Mouse (Mus musculus) hindbrain, embryonic 13.5 days (tissue): Measurements from ENCODE around the gene Il2rg. TPM values are rescaled to one million over a fixed set of nuclear protein-coding genes. Genes with fewer than 3 reads are reported as not detected.

Experiments used
- ATAC-seq: fragments of 200-750 bp; cut with Nextera tagmentation; 2 replicates; pipeline ENCODE4 v1.8.0; 2017; ENCODE audit warnings: moderate TSS enrichment; ENCODE audit not compliant: low FRiP score
- H3K27ac ChIP-seq: fragments of 300-500 bp; sonication (generic); 2 replicates; pipeline ENCODE4 v1.5.1; 2015; ENCODE audit warnings: inconsistent platforms, mild to moderate bottlenecking, moderate library complexity
- H3K27me3 ChIP-seq: fragments of 300-500 bp; sonication (generic); 2 replicates; pipeline ENCODE4 v1.6.1; 2015; ENCODE audit warnings: mild to moderate bottlenecking, inconsistent platforms
- H3K36me3 ChIP-seq: fragments of 300-500 bp; sonication (generic); 2 replicates; pipeline ENCODE4 v1.6.1; 2015; ENCODE audit warnings: mild to moderate bottlenecking, inconsistent platforms
- H3K4me1 ChIP-seq: fragments of 300-500 bp; sonication (generic); replicated peaks from 2 replicates; pipeline ENCODE4 v1.6.1; 2015; ENCODE audit warnings: inconsistent platforms
- H3K4me2 ChIP-seq: fragments of 300-500 bp; sonication (generic); 2 replicates; pipeline ENCODE4 v1.6.1; 2015; ENCODE audit warnings: inconsistent platforms, mild to moderate bottlenecking, moderate library complexity
- H3K4me3 ChIP-seq: fragments of 300-500 bp; sonication (generic); 2 replicates; pipeline ENCODE4 v1.5.1; 2015; ENCODE audit warnings: mild to moderate bottlenecking, inconsistent platforms
- H3K9ac ChIP-seq: fragments of 300-500 bp; sonication (generic); 2 replicates; pipeline ENCODE4 v1.6.1; 2015; ENCODE audit warnings: mild to moderate bottlenecking, inconsistent platforms
- H3K9me3 ChIP-seq: fragments of 300-500 bp; sonication (generic); 2 replicates; pipeline ENCODE4 v1.6.1; 2016; ENCODE audit warnings: inconsistent platforms
- WGBS: fragments of 180-500 bp; shearing (Covaris S2); methylation state at CpG from one replicate; pipeline ENCODE4 v1.1.7; 2015; 5-methylcytosine and 5-hydroxymethylcytosine counted together
- polyA plus RNA-seq: library from polyadenylated mRNA; unstranded; fragments of >200 nt; fragmentation: Nextera tagmentation; extraction: Ambion mirVana; gene quantifications from 2 replicates; pipeline ENCODE4 v1.2.1, GENCODE M21; 2015

The Il2rg gene
- polyA plus RNA-seq, 1 experiment from 2014 or later = 5.4 TPM

DNA sequence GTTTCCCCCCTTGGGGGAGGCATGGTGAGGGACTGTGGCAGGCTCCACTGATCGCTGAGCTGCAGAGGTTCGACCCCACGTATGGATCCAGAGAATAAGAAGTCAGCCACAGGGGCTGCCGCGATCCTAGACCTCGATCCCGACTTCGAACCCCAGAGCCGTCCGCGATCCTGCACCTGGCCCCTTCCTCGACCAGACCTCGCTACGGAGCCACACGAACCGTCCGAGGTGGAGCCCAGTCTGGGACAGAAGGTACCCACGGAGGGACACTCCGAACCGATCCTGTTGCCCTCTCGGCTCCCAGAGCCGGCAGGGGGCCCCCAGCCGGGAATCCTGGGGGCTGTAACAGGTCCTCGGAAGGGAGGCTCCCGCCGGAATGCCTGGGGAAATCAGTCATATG lies 13.3 kb downstream of the Il2rg start:
- WGBS = 13% methylated on average over 26 of the region's 26 CpGs
- peak; percentile 18; the same call in 1 of the 2 replicates for ATAC-seq
- H3K36me3 ChIP-seq = no peaks in the 10 kb centered on the region

DNA sequence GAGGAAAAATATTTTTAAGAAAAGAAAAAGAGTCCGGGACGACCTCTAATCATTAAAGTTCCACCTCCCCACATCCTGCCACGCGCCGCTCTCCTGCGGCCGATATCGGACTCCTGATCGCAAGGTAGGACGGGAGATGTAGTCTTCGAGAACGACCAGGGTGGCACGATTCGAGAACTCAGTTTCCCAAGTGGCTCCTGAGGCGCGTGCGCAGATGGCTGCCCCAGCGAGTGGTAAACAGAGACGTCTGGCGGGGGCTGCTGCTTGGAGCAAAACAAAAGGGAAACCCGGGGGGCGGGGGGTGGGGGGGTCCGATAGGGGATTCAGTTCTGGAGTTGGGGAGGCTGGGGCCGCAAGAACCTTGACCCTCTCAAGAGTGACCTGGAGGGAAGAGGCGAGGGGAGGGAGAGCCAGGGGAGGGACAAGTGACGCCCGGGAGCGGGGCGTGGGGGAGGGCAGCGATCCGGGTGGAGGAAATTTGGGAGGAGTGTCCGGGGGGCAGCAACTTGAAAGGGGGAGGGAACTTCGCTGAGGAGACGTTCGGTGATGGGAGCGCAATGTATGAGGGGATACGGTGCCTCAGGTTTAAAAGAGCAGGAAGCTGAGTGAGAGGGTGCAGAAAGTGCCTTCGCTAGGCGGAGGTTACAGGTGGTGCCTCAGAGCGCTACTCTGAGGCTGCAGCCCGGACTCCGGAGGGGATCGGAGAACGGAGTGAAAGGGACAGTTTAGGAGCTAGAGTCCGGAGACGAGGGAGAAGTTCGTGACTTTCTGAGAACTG lies 13.9 kb downstream of the Il2rg start, which contains the start of gene Foxo4:
Gene Foxo4 (plus strand): TSS at position 577 of the 778 bp plus-strand sequence.
- peak; percentile 92 for ATAC-seq
- peak within 1 kb of the TSS; percentile 70 for H3K4me2 ChIP-seq
- H3K4me3 ChIP-seq = peak within 1 kb of the TSS; percentile 51
- no peaks in the 10 kb centered on the region for H3K36me3 ChIP-seq
- H3K9ac ChIP-seq = peak within 1 kb of the TSS; percentile 68
- 0 out of 2 replicates have a peak, but pooled peaks cover 4% of the 10 kb centered on the region for H3K27me3 ChIP-seq
- H3K9me3 ChIP-seq = no peaks in the 10 kb centered on the region
- 12% methylated on average over 44 of the region's 47 CpGs for WGBS
- H3K27ac ChIP-seq = no peak within 1 kb of the TSS
- peaks cover 10% of the 10 kb centered on the region for H3K4me1 ChIP-seq

More for the DNA sequence above, 13.3 kb downstream of the Il2rg start:
- peak overlapping the region; percentile 70 for H3K4me2 ChIP-seq
- H3K9ac ChIP-seq = peak overlapping the region; percentile 68
- peaks cover 10% of the 10 kb centered on the region for H3K4me1 ChIP-seq
- no peaks in the 10 kb centered on the region for H3K9me3 ChIP-seq
- peak overlapping the region; percentile 51 for H3K4me3 ChIP-seq
- H3K27ac ChIP-seq = no peak overlapping the region
- H3K27me3 ChIP-seq = 0 out of 2 replicates have a peak, but pooled peaks cover 4% of the 10 kb centered on the region

DNA sequence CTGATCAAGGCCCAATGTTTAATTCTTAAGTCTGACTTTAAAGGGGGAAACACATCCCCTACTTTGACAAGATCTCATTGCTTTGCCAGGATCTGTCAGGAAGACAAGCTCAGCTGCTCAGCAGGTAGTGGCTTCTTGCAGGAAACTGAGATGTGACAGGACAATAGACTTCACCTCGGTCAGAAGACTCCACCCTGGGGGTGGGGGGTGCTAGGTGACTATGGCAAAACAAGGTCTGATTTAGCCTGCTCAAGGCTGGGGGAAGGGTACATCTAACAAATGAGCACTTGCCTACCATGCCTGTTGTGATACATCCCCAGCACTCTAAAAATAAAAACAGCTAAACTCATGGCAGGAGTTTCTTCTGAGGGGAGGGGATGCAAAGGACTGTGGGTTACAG lies 23.0 kb downstream of the Il2rg start:
- Histone ChIP-seq H3K4me1 (no peaks in the 10 kb centered on the region), H3K4me2 (no peak overlapping the region), H3K4me3 (no peak overlapping the region), H3K36me3 (no peaks in the 10 kb centered on the region), H3K9ac (no peak overlapping the region), H3K27ac (no peak overlapping the region), H3K27me3 (0 out of 2 replicates have a peak, but pooled peaks cover 4% of the 10 kb centered on the region), H3K9me3 (no peaks in the 10 kb centered on the region)
- 26% methylated on average over 1 of the region's 1 CpGs for WGBS
- no peak for ATAC-seq

DNA sequence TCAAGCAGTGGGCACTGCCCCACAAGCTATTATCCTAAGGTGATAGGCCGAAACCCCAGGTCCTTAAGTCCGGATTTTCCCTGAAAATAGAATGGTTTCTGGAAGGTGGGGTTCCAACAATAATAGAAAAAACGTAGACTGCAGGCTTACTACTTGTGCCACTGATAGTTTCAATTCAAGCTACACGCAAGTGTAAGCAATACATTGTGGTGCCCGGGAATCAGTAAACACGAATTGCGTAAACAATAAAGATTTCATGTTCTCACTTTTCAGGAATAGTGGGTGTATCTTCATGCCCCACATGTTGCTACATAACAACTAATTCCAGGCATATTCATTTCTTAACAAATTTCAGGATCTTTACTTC lies 45.3 kb downstream of the Il2rg start:
- WGBS = 29% methylated on average over 7 of the region's 7 CpGs
- H3K4me2 ChIP-seq = peak overlapping the region; percentile 48
- H3K36me3 ChIP-seq = no peaks in the 10 kb centered on the region
- H3K4me1 ChIP-seq = peaks cover 13% of the 10 kb centered on the region
- peak overlapping the region; percentile 66 for H3K27ac ChIP-seq
- H3K9me3 ChIP-seq = no peaks in the 10 kb centered on the region
- H3K4me3 ChIP-seq = peak overlapping the region; percentile 37
- ATAC-seq = no peak
- H3K9ac ChIP-seq = no peak overlapping the region
- H3K27me3 ChIP-seq = peaks cover 3% of the 10 kb centered on the region; the same call in 1 of the 2 replicates

DNA sequence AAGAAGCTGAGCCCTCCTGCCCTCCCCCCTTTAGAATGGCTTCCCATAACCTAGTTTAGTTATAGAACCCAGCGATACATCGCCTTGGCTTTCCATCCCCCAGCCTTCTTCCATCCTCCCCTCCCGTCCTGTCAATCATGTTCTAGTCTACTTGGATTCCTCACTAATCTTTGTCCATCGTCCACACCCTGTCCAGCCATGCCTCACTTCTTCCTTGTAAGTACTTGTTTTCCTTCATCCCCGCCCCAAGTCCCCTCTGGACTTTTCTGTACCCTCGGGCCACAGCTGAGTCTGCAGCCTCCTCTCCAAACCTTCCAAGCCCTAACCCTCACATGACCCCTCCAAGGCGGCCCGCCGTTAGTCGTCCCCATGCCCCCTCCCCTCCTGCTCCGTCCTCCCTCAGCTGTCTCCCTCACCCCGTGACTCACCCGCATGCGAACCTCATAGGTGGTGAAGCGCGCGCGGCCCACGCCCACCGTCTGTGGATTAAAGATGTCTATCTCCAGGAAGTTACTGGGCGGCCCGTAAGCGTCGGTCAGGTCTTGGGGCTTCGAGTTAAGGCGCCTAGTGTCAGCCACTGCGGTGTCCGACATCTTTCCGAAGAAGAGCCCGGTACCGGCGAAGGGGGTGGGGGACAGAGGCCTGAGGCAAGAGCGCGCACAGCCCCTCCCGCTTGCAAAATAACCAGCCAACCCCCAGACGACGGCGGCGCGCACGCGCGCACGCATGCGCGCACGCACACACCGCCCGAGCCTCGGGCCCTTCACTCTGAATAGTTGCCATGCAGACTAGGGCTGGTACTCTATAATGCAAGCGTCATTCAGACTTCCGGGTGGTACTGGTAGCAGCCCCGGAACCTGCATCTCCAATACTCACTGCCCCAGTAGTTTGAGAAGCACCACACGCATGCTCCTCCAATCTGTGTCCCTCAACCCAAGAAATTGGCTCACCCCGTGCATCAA lies 45.9 kb downstream of the Il2rg start, which contains the start of gene Snx12:
Gene Snx12 (minus strand): TSS at position 730 of the 962 bp plus-strand sequence.
- 16% methylated on average over 55 of the region's 55 CpGs for WGBS
- H3K4me1 ChIP-seq = peaks cover 13% of the 10 kb centered on the region
- peaks cover 3% of the 10 kb centered on the region; the same call in 1 of the 2 replicates for H3K27me3 ChIP-seq
- no peaks in the 10 kb centered on the region for H3K36me3 ChIP-seq
- peak within 1 kb of the TSS; percentile 83 for H3K27ac ChIP-seq
- peak within 1 kb of the TSS; percentile 73 for H3K9ac ChIP-seq
- peak; percentile 99 for ATAC-seq
- H3K9me3 ChIP-seq = no peaks in the 10 kb centered on the region
- H3K4me2 ChIP-seq = peak within 1 kb of the TSS; percentile 64
- peak within 1 kb of the TSS; percentile 51 for H3K4me3 ChIP-seq

Other genes with a start within 250 kb of the Il2rg start
- 0.06 TPM in 1 of 2 replicates, not detected in the other for gene Tex11, start 208.6 kb downstream of the Il2rg start, polyA plus RNA-seq
- 1.1 and 1.5 TPM in 2 replicates for gene Slc7a3, start 182.2 kb downstream of the Il2rg start, polyA plus RNA-seq
- 46.3 and 47.1 TPM in 2 replicates for gene Snx12, start 45.7 kb downstream of the Il2rg start, polyA plus RNA-seq
- 1.0 and 1.3 TPM in 2 replicates for gene Foxo4, start 13.7 kb downstream of the Il2rg start, polyA plus RNA-seq
- gene Gm614, start 4.3 kb downstream of the Il2rg start, polyA plus RNA-seq = 0.27 TPM in 1 of 2 replicates, not detected in the other
- gene Gm20489, start 768 bp upstream of the Il2rg start, polyA plus RNA-seq = not detected in 2 replicates
- 26.6 and 28.6 TPM in 2 replicates for gene Med12, start 5.8 kb upstream of the Il2rg start, polyA plus RNA-seq
- 60.1 and 61.2 TPM in 2 replicates for gene Nlgn3, start 30.9 kb upstream of the Il2rg start, polyA plus RNA-seq
- gene Gjb1, start 108.1 kb upstream of the Il2rg start, polyA plus RNA-seq = 0.58 and 1.2 TPM in 2 replicates
- 60.2 and 63.5 TPM in 2 replicates for gene Zmym3, start 152.6 kb upstream of the Il2rg start, polyA plus RNA-seq
- gene Nono, start 161.1 kb upstream of the Il2rg start, polyA plus RNA-seq = 389 and 393 TPM in 2 replicates
- gene Itgb1bp2, start 180.8 kb upstream of the Il2rg start, polyA plus RNA-seq = 1.7 and 2.3 TPM in 2 replicates